Mouse (Mus musculus) embryo, embryonic 11 days (tissue): ENCODE measurements at regions not wholly inside any gene's neighbourhood (a gene's known extent, or its start where the extent isn't known, plus 50 kb on each side); places are given as distances from the start of the nearest gene placed in this dataset.
A peak's percentile ranks its signal among the peaks of the same experiment; 100 is the strongest.

Source experiments
- DNase-seq: peaks from one replicate; pipeline ENCODE4 v3.0.0-alpha.2; 2015

DNA sequence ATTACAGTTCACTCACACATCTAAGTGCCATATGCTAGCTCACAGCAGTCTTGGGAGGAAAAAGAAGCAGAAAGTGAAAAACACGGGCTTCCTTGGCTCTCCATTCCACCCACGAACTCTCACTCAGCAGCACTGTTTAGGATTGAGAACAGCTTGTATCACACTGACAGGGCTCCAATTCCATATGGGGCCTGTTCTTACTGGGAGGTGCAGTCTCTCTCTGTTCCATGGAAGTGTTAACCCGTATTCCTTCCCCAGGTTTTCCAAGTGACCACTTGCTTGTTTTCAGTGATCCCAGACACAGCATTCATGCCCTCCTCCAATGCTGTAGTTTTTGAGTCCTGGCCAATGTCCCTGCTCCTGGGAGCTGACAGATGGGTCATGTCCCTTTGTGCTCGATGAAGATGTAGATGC is 111.5 kb upstream of the C1qtnf3 start:
- no peak for DNase-seq

DNA sequence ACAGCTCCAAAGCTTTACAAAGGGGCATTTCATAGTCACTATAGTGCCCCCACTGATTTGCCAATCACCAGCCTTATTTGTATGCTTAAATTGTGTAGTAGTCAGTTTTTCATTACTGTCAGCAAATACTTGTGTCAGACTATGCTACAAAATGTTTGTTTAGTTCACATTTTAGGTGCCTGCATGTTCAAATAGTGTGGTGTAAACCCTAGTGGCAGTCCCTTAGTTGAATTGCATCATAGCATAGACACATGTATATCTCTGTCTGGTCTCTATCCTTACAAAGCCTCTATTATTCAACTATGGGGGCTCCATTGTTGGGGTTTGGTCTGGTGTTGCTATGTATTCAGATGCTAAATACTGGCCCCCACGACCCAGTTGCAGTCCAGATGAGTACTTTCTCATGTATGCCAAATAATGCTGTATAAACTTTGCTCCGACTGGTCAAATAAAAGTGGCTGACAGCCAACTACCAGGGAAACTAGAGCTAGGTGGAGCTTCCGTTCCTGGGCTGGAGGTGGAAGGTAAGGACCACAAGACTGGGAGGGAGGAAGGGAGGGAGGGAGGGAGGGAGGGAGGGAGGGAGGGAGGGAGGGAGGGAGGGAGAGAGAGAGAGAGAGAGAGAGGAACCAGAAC is 109.0 kb upstream of the C1qtnf3 start:
- no peak for DNase-seq

DNA sequence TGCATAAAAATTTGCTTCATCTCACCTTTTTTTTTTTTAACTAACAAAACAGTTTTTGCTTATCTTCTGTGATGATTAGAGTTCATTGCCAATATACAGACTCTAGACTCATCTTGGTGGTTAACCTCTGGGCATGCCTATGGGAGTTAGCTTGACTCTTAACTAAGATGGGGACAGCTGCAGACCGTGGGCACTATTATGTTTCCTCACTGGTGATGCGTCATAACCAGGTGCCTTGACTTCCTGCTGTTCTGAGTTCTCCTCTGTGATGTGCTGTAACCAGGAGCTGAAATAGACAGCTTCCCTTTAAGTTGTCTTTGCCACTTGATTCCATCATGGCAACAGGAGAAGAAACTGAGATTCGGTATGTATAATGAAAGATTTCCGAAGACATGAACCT is 105.4 kb upstream of the C1qtnf3 start:
- DNase-seq = no peak

DNA sequence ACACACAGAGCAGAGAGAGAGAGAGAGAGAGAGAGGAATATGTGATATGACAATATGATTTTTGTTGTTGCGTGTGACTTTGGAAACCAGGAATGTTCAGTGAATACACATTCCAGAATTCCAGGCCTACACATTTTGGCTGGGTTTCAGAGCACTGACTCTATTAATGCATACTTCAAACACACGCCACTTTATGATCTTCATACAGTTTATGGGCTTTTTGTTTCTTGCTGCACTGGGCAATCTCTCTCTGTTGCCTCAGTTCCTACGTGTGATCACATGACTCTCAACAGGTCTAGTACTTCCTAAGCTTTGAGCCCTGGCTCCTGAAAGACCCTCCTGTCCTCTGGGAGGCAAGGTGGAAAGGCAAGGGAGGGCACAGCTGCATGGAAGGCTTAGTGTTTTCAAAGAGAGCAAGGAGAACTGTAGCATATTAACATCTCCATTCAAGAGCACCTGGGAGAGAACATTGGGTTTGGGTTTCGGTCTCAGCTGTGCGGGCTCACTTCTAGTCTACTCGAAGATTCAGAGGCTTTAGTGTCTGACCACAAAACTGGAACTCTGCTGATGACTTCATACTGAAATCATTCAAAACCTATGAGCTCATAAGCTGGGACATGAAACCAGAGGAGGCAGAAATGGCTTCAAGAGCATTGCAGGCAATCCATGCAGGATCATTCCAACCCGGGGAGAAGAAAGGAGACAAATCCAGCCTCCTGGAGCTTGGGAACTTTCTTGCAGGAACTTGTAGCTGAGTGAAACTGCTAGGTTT is 87.9 kb upstream of the C1qtnf3 start:
- DNase-seq = no peak

DNA sequence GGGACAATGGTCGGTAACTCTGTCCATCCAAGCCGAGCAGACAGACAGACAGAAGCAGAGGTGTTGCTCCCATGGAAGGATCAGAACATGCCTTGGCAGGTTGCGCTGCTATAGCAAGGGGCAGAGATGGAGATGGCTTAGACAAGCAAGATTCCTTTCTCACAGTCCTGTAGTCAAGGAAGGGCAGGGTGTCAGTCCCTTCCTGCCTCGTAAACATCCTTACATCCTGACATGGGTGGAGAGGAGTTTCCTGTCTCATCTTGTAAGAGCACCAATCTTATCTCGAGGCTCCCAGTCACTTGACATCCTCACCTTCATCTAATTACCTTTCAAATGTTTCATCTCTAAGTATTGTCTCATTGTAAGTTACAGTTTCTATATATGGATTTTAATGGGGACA is 87.0 kb upstream of the C1qtnf3 start:
- DNase-seq = no peak

DNA sequence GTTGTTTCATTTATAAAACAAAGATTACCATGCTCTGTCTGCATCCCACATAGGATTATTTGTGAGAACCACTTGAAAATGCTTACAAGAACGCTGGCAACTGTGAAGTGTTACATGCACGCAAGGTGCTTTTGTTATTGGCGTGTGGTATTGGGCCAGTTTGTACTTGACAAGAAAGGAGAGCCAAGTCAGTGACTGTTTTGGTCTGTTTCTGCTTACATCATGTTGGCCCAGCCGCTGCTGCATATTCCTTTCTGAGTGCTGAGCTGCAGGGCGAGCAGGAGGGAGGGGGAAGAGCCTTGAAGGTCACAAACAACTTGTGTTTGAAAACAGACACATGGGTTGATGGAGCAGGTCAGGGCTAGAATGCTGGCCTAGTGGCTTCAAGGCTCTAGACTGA is 85.3 kb upstream of the C1qtnf3 start:
- no peak for DNase-seq

DNA sequence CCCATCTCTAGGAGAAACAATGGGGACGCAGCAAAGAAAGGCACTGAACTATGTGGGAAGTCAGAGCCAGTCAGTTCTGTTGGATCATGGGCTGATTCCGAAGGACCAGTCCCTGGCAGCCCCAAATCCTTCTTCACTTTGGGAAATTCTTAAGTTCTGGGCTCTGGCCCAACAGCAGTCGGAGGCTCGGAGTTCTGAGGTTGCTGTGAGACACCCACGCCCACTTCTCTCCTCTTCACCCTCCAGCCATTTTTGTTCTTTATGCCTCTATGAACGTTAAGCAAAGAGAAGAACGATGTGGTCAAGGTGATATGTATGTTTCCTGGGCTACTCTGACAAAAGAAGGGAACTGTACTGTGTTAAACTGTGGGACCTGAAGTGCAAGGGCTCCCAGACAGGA is 84.0 kb upstream of the C1qtnf3 start:
- no peak for DNase-seq

DNA sequence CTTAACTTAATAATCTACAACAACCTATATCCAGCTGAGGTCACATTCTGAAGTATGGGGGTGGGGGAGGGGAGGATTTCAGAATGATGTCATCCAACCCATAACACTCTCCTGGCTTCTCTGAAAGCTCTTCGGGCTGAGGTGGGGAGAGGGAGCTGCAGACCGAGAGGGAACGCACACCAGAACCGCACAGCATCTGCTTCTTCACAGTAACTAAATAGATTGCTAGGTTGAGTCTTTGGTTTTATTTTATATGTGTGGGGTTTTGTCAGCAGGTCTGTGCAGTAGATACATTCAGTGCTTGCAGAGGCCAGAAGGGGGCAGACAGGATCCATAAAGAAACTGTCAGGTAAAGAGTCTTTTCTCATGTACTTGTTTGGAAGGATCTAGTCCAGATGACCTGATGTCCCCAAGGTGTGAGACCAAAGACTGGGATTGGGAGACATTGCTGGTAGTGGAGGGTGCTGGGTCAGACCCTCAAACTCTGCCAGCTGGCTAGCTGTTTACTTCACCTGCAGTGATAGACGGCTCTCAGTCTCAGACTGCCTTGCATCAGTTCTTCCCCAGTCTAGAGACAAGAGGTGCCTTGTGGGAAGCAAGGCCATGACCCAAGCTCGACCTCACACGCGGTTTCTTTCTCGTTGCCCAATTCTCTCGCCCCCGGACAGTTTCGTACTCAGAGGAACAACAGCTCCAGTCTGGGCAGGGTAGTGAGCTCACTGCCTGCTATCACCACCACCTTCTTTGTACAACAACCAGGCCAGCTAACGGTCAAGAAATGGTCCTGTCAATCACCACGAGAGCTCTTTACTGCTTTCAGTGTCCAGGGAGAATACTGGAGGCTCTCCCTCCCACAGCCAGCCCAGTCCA is 83.2 kb upstream of the C1qtnf3 start:
- DNase-seq = peak; percentile 47

DNA sequence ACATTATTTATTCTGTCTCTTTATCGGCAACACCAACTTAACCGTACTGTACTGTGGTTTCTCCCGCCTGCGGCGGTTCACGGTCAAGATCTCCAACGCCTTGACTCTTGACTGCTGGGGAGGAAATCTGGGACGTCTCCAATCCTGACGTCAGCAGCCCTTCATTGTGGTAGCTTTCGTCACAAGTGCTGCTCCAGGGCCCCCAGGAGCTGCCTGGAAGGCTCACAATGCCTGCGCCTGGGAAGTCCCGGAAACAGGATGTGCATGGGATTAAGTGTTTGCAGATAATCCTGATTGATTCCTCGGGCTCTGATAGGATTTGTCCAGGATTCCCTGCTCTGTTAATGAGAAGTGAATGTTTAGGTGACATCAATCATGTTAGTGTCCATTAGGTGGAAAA is 82.3 kb upstream of the C1qtnf3 start:
- peak; percentile 40 for DNase-seq

DNA sequence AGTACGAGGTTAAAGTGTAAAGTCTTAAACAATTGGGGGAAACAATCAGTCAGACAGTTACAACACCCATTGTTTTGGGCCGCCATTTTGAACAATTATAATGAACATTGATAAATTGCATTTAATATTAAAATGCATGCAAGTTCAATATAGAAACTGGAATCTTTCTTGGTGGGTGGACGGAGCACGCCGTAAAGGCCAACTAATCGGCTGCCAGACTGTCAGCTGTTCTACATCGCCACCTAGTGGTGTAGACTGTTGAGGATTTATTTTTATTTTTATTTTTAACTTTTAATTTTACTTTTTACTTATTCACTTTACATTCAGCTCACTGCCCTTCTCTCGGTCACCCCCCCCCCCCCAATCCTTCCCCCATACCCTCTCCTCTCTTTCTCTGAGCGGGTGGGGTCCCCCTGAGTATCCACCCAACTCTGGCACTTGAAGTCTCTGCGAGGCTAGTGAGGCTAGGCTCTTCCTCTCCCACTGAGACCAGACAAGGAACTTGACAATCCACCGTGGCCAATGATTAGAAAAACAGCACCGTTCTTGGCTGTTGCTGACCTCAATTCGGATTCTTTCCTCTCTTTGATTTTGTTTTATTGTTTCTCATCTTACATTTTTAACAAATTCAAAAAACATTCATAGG is 79.7 kb upstream of the C1qtnf3 start:
- DNase-seq = peak; percentile 81

DNA sequence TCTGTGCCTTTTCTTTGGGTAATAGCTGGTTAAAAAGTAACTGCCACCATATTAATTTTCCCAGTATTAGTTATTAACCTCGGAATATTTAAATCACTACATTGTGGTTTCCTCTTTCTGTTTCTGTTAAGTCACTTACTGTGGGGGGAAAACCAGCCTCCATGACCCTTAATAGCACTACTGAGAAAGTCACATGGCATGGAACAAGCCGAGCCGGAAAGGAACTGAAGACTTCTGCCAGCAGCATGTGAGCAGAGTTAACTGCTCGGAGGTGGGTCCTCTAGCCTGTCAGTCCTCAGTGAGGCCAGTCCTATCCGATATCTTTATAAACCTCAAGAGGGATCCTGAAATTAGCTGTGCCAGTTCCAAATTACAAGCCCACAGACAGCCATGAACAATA is 75.8 kb upstream of the C1qtnf3 start:
- no peak for DNase-seq

DNA sequence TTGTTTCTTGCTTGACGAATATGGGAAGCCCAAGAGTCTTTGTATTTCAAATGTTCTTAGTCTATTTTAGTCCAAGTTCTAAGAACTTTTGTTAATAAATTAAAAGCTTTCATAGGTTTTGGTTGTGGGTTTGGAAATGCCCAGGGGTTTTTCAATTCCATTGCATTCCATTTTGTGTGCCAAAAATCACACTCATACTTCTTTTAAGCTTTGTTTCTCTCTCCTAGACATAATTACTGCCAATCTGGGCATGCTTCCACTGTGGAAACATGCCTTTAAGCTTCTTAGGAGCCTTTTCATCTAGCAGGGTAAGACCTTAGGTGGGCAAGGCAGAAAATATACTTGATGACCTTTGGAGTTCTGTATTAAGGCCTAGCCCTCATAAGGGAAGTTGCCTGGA is 70.4 kb upstream of the C1qtnf3 start:
- no peak for DNase-seq

DNA sequence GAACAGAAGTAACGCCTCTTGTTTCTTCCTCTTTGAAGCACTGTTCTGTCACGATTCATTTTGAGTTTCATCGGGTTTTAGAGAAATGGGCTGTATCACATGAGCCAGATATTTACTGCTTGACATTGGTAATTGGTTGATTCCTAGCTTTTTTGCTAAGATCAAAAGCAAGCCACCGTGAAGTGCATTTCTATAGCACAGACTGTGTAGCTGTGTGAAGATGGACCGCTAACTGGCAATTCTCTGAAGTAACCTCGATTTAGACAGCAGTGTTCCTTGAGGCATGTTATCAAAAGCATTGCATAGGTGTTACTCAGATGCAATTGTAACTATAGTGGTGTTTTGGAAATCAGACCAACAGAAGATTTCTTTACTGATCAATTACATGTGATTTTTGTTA is 64.1 kb upstream of the C1qtnf3 start:
- no peak for DNase-seq

DNA sequence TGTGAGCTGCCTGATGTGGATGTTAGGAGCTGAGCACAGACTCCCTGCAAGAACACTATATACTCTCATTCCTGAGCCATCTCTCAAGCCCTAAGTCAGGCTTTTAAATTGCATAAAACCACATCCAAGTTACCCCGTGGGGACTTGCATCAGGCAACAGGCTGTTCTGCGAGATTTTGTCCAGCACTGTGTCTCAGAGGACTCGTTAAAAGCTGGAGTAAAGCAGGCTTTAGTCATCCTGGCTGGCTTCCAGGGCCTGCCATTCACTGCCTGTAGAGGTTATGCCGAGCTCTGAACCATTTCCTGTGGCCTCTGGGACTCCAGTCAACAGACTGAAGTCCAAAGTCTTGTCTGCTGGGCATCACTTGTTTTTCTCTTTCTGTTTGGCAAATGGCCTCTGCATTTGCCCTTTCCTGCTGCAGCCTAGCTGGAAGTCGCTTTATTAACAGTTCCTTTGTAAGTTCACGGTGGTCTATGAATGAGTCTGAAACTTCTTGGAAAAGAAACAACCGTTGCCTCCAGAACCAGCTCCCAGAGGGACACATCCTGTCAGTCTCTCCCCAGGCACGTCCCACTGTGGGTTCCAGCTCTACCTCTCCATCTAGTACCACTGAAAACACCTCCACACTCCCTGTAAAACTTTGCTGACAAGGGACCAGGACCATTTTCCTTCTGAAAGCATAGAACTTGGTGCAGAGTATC is 61.8 kb upstream of the C1qtnf3 start:
- peak; percentile 33 for DNase-seq

DNA sequence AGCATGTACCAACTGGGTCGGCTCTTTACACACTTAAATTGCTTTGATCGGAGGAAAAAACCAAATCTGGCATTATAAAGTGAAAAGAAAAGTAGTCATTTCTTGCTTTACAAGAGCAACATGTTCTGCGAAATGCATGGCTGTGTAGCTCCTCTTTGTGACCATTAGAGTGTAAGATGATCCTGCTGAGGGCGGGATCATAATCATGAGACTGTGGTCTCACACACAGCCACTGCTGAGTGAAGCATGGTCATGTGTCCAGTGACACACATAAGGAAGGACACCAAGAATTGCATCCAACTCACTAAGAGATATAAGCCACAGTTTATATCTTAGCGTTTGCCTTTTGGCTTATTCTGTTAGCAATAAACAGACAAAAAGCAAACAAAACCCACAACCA is 53.8 kb upstream of the C1qtnf3 start:
- peak; percentile 35 for DNase-seq

DNA sequence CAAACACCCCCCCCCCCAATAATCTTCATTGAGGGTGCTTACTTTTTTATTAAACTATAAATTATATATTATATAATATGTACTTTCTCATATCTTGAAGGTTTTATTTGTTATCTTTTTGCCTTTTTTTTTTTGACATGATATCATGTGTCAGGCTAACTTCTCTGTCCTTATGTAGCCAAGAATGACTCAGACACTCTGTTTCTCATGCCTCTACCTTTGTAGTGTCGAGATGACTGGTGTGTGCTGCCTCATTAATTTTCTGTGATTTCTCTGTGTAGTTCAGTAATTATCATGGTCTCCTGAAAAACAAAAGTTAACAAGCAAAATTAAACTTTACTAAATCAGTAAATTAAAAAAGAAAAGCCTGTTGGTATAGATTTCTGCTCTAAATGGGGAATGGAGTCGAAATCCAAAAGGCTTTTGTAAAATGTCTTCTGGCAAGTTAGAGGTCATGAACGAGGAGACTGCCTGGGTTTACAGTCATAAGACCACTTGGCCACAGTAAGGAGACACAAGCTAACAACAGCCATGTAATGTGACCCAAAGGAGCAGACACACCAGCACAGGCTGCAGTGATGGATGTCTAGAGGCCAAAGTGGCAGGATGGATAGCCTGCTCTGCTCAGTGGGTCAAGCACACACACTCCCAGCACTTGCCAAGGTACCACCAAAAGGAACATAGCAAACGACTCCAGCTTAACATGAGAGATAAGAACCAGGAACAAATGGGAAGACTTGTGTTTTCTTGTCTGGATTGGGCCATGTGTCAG is 53.2 kb upstream of the C1qtnf3 start:
- DNase-seq = no peak

DNA sequence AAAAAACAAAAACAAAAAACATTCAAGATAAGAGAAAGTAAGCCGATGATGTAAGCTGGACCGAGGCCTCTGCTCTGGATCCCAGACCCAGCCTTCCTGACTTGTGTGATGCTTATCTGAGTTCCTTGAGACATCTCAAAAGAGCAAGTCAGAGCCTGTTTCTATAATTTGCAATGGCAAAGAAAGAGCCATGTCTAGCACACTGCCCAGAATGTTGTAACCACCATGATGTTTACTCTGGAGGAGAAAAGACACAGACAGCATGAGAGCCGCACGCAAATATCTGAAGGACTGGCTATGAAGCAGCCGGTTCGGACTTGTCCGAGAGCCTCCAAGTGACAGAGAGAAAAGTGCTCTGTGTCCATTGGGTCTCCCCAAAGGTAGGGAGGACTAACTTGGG is 52.2 kb upstream of the C1qtnf3 start:
- no peak for DNase-seq

DNA sequence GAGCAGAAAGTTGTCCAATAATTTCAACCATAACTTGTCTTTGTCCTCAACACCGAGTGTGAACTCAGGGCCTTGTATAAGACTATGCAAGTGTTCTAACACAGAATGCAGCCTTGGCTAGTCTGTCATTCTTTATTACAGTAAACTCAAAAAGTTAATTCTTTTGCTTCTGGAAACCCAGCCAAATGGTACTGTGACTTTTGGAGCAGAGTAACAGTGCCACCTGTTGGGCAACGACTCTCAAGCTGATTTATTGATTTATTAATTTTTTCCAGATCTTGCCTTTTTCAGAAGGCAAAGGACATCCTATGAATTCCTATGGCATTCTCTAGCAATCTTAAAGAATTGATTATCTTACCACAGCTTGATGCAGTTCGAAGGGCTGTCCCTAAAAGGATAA is 51.1 kb upstream of the C1qtnf3 start:
- DNase-seq = peak; percentile 71

DNA sequence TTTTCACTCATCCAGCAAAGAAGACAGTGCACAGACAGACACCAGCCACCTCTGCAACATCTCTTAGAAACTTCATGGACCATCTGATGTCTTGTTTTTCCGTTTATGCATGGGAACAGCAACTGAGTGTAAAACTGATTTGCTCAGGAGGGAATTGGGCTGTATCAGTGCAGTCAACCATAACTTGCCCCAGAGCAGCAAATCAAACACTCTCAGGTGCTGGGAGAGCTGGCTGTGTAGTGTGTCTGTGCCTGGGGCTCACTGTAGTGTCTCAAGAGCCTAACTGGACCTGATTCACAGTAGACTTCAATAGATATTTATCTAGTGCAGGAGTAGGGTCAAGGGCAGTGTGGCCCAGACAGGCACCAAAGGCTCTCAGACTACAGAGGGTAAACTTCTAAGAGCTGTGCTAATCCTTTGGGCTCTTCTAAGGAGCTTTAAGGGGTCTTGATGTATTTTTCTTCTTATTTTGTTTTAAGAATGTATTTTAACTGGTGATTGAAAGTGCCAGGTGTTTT is 50.3 kb upstream of the C1qtnf3 start:
- no peak for DNase-seq
